Mouse (Mus musculus) midbrain, embryonic 15.5 days (tissue): ENCODE measurements at regions not wholly inside any gene's neighbourhood (a gene's known extent, or its start where the extent isn't known, plus 50 kb on each side); places are given as distances from the start of the nearest gene placed in this dataset.

ENCODE experiments used
- ATAC-seq: fragments of 200-750 bp; cut with Nextera tagmentation; replicated peaks from 2 replicates; pipeline ENCODE4 v1.8.0; 2017; ENCODE audit warnings: moderate TSS enrichment
- H3K27ac ChIP-seq: fragments of 300-500 bp; sonication (generic); 2 replicates; pipeline ENCODE4 v1.5.1; 2015; ENCODE audit warnings: mild to moderate bottlenecking, inconsistent platforms
- H3K27me3 ChIP-seq: fragments of 300-500 bp; sonication (generic); replicated peaks from 2 replicates; pipeline ENCODE4 v1.6.1; 2015; ENCODE audit warnings: inconsistent platforms
- H3K36me3 ChIP-seq: fragments of 300-500 bp; sonication (generic); replicated peaks from 2 replicates; pipeline ENCODE4 v1.6.1; 2015; ENCODE audit warnings: inconsistent platforms
- H3K4me1 ChIP-seq: fragments of 300-500 bp; sonication (generic); 2 replicates; pipeline ENCODE4 v1.6.1; 2015; ENCODE audit warnings: inconsistent platforms
- H3K4me2 ChIP-seq: fragments of 300-500 bp; sonication (generic); 2 replicates; pipeline ENCODE4 v1.6.1; 2015; ENCODE audit warnings: inconsistent platforms, mild to moderate bottlenecking, moderate library complexity
- H3K4me3 ChIP-seq: fragments of 300-500 bp; sonication (generic); 2 replicates; pipeline ENCODE4 v1.5.1; 2015; ENCODE audit warnings: mild to moderate bottlenecking, inconsistent platforms
- H3K9ac ChIP-seq: fragments of 300-500 bp; sonication (generic); 2 replicates; pipeline ENCODE4 v1.6.1; 2015; ENCODE audit warnings: mild to moderate bottlenecking, inconsistent platforms
- H3K9me3 ChIP-seq: fragments of 300-500 bp; sonication (generic); 2 replicates; pipeline ENCODE4 v1.6.1; 2016; ENCODE audit warnings: inconsistent platforms
- WGBS: fragments of 180-500 bp; shearing (Covaris S2); methylation state at CpG from one replicate; pipeline ENCODE4 v1.1.7; 2015; ENCODE audit warnings: mixed read lengths; 5-methylcytosine and 5-hydroxymethylcytosine counted together

GRCm38 (mm10) chr10:47365016-47365538 is 1787.4 kb downstream of the Hace1 start:
- peak; percentile 50 for ATAC-seq
- H3K4me2 ChIP-seq, result no peak overlapping the region
- no peak overlapping the region for H3K9ac ChIP-seq
- no peaks in the 10 kb centered on the region for H3K36me3 ChIP-seq
- WGBS, result 13% methylated on average over 1 of the region's 1 CpGs
- H3K4me3 ChIP-seq, result no peak overlapping the region
- no peak overlapping the region for H3K27ac ChIP-seq
- H3K27me3 ChIP-seq, result no peaks in the 10 kb centered on the region
- H3K4me1 ChIP-seq, result no peaks in the 10 kb centered on the region
- H3K9me3 ChIP-seq, result no peaks in the 10 kb centered on the region

- no peaks in the 10 kb centered on the region for H3K4me1 ChIP-seq
- no peak overlapping the region for H3K4me3 ChIP-seq
- H3K4me2 ChIP-seq, result no peak overlapping the region
- 42% methylated on average over 2 of the region's 2 CpGs for WGBS
- no peak overlapping the region for H3K9ac ChIP-seq
- no peaks in the 10 kb centered on the region for H3K9me3 ChIP-seq
- no peaks in the 10 kb centered on the region for H3K27me3 ChIP-seq
- H3K36me3 ChIP-seq, result no peaks in the 10 kb centered on the region
- no peak overlapping the region for H3K27ac ChIP-seq
- ATAC-seq, result no peak
Observed at GRCm38 (mm10) chr10:47366804-47367203, 1789.2 kb downstream of the Hace1 start.

GRCm38 (mm10) chr10:47403492-47403891 is 1825.9 kb downstream of the Hace1 start:
- H3K9ac ChIP-seq, result no peak overlapping the region
- no peaks in the 10 kb centered on the region for H3K36me3 ChIP-seq
- H3K4me1 ChIP-seq, result no peaks in the 10 kb centered on the region
- no peak overlapping the region for H3K4me2 ChIP-seq
- H3K27ac ChIP-seq, result no peak overlapping the region
- WGBS, result 77% methylated on average over 1 of the region's 1 CpGs
- no peak for ATAC-seq
- no peaks in the 10 kb centered on the region for H3K9me3 ChIP-seq
- H3K27me3 ChIP-seq, result no peaks in the 10 kb centered on the region
- no peak overlapping the region for H3K4me3 ChIP-seq

GRCm38 (mm10) chr10:47426505-47426904 is 1848.9 kb downstream of the Hace1 start:
- 58% methylated on average over 7 of the region's 7 CpGs for WGBS
- Histone ChIP-seq H3K9me3 (no peaks in the 10 kb centered on the region), H3K27ac (no peak overlapping the region), H3K9ac (no peak overlapping the region), H3K27me3 (no peaks in the 10 kb centered on the region), H3K4me2 (no peak overlapping the region), H3K36me3 (no peaks in the 10 kb centered on the region), H3K4me3 (no peak overlapping the region), H3K4me1 (no peaks in the 10 kb centered on the region)
- ATAC-seq, result no peak
